Mouse (Mus musculus) lung, postnatal 0 days (tissue): Measurements from ENCODE around the gene Gm45716.

Experiments used
- CTCF ChIP-seq: IDR thresholded peaks from 2 replicates; pipeline ENCODE4 v1.5.1; 2016; ENCODE audit warnings: antibody characterized with exemption, mild to moderate bottlenecking
- EP300 ChIP-seq: IDR thresholded peaks from 2 replicates; pipeline ENCODE4 v1.6.1; 2016; ENCODE audit warnings: antibody characterized with exemption, mild to moderate bottlenecking, control low read depth

GRCm38 (mm10) chr11:90155066-90155465 is 32.4 kb upstream of the Gm45716 start:
- TF ChIP-seq EP300 (no peak), CTCF (no peak)
